Mouse (Mus musculus) MEL (cell line): ENCODE measurements around the gene Prr3. TPM values are rescaled to one million over a fixed set of nuclear protein-coding genes. Genes with fewer than 3 reads are reported as not detected.
"Not testable (repeated sequence)": the region's sequence is repeated elsewhere in the genome, so short reads cannot be mapped to it uniquely, and the experiment has no call there.

ENCODE experiments used
- DNase-seq: peaks from one replicate; pipeline ENCODE4 v3.0.0; 2011; ENCODE audit warnings: low read depth, low spot score
- H3K27ac ChIP-seq: 2 replicates; pipeline ENCODE4 v1.5.1; 2012; ENCODE audit warnings: low read depth, mild to moderate bottlenecking, control low read depth, low read length, moderate library complexity; ENCODE audit not compliant: control insufficient read depth
- H3K27me3 ChIP-seq, 2 experiments: fragments of 150-350 bp in 1 of 2; sonication (generic) in 1 of 2; 2 replicates each; pipeline ENCODE4 v1.6.1; 2012; ENCODE audit warnings: low read length in 2 of 2, mild to moderate bottlenecking in 2 of 2, improper control_type of control experiment in 1 of 2, moderate library complexity in 1 of 2; ENCODE audit not compliant: insufficient read depth in 2 of 2, control insufficient read depth in 1 of 2
- H3K36me3 ChIP-seq, 2 experiments: 2 replicates each; pipeline ENCODE4 v1.6.1; 2012 to 2014; ENCODE audit warnings: low read length in 2 of 2, improper control_type of control experiment in 1 of 2, inconsistent platforms in 1 of 2, mild to moderate bottlenecking in 1 of 2; ENCODE audit not compliant: insufficient read depth in 2 of 2, control insufficient read depth in 1 of 2
- H3K4me1 ChIP-seq, 2 experiments: fragments of 150-350 bp in 1 of 2; sonication (generic) in 1 of 2; 2 replicates each; pipeline ENCODE4 v1.6.1; 2012; ENCODE audit warnings: low read length in 2 of 2, improper control_type of control experiment in 1 of 2, mild to moderate bottlenecking in 1 of 2; ENCODE audit not compliant: insufficient read depth in 2 of 2, control insufficient read depth in 1 of 2
- H3K4me3 ChIP-seq, 2 experiments: fragments of 150-350 bp in 1 of 2; sonication (generic) in 1 of 2; 2 replicates each; pipeline ENCODE4 v1.5.1; 2012; ENCODE audit warnings: low read depth in 2 of 2, low read length in 2 of 2, mild to moderate bottlenecking in 2 of 2, moderate library complexity in 2 of 2, control low read depth in 1 of 2, improper control_type of control experiment in 1 of 2; ENCODE audit not compliant: control insufficient read depth in 1 of 2, insufficient read depth in 1 of 2
- H3K79me2 ChIP-seq: 2 replicates; pipeline ENCODE4 v1.6.1; 2012; ENCODE audit warnings: mild to moderate bottlenecking, low read length, moderate library complexity; ENCODE audit not compliant: control insufficient read depth, poor library complexity, insufficient read depth
- H3K9ac ChIP-seq: 2 replicates; pipeline ENCODE4 v1.6.1; 2012; ENCODE audit warnings: low read depth, mild to moderate bottlenecking, control low read depth, low read length, moderate library complexity; ENCODE audit not compliant: control insufficient read depth, poor library complexity, severe bottlenecking
- H3K9me3 ChIP-seq: fragments of 150-350 bp; sonication (generic); replicated peaks from 2 replicates; pipeline ENCODE4 v1.6.1; 2012; ENCODE audit warnings: mild to moderate bottlenecking, low read length, improper control_type of control experiment, moderate library complexity; ENCODE audit not compliant: insufficient read depth
- BHLHE40 ChIP-seq: IDR thresholded peaks from 2 replicates; pipeline ENCODE4 v1.6.1; 2012; ENCODE audit warnings: low read depth, mild to moderate bottlenecking, inconsistent platforms, low read length, improper control_type of control experiment, borderline replicate concordance
- CTCF ChIP-seq, 3 experiments: IDR thresholded peaks in 2 of 3; conservative IDR thresholded peaks in 1 of 3; 2 replicates each; pipeline ENCODE4 v1.5.1; 2011 to 2012; ENCODE audit warnings: low read length in 3 of 3, low read depth in 2 of 3, mild to moderate bottlenecking in 2 of 3, improper control_type of control experiment in 1 of 3, inconsistent platforms in 1 of 3, mixed read lengths in 1 of 3, moderate library complexity in 1 of 3; ENCODE audit not compliant: control insufficient read depth in 1 of 3, insufficient read depth in 1 of 3, poor library complexity in 1 of 3, severe bottlenecking in 1 of 3
- HCFC1 ChIP-seq: IDR thresholded peaks from 2 replicates; pipeline ENCODE4 v1.6.1; 2012; ENCODE audit warnings: low read depth, mild to moderate bottlenecking, inconsistent platforms, low read length, improper control_type of control experiment, moderate library complexity
- JUND ChIP-seq: IDR thresholded peaks from 2 replicates; pipeline ENCODE4 v1.6.1; 2011; ENCODE audit warnings: low read depth, mild to moderate bottlenecking, improper control_type of control experiment, low read length
- MEF2A ChIP-seq: IDR thresholded peaks from 2 replicates; pipeline ENCODE4 v1.6.1; 2014; ENCODE audit warnings: low read depth, mild to moderate bottlenecking, inconsistent platforms, low read length, improper control_type of control experiment; ENCODE audit not compliant: poor library complexity, insufficient replicate concordance, severe bottlenecking; ENCODE audit errors: extremely low read depth
- MXI1 ChIP-seq: IDR thresholded peaks from 2 replicates; pipeline ENCODE4 v1.6.1; 2011; ENCODE audit warnings: mild to moderate bottlenecking, low read depth, low read length, improper control_type of control experiment
- MYB ChIP-seq: IDR thresholded peaks from 2 replicates; pipeline ENCODE4 v1.6.1; 2011; ENCODE audit warnings: mild to moderate bottlenecking, low read depth, low read length, improper control_type of control experiment
- NELFE ChIP-seq: IDR thresholded peaks from 2 replicates; pipeline ENCODE4 v1.6.1; 2011; ENCODE audit warnings: low read depth, low read length, improper control_type of control experiment
- POLR2A ChIP-seq, 2 experiments: IDR thresholded peaks; 2 replicates each; pipeline ENCODE4 v1.6.1; 2011 to 2012; ENCODE audit warnings: low read length in 2 of 2, mild to moderate bottlenecking in 2 of 2, control low read depth in 1 of 2, improper control_type of control experiment in 1 of 2, low read depth in 1 of 2, moderate library complexity in 1 of 2; ENCODE audit not compliant: control insufficient read depth in 1 of 2, insufficient read depth in 1 of 2, poor library complexity in 1 of 2
- POLR2AphosphoS2 ChIP-seq: IDR thresholded peaks from 2 replicates; pipeline ENCODE4 v1.6.1; 2011; ENCODE audit warnings: low read length, improper control_type of control experiment
- POLR2AphosphoS5 ChIP-seq: IDR thresholded peaks from 2 replicates; pipeline ENCODE4 v1.6.1; 2012; ENCODE audit warnings: low read depth, borderline replicate concordance, mild to moderate bottlenecking, inconsistent platforms, low read length, moderate library complexity, mixed read lengths
- RCOR1 ChIP-seq: IDR thresholded peaks from 2 replicates; pipeline ENCODE4 v1.6.1; 2012; ENCODE audit warnings: low read depth, mild to moderate bottlenecking, inconsistent platforms, low read length, improper control_type of control experiment
- SIN3A ChIP-seq: IDR thresholded peaks from 2 replicates; pipeline ENCODE4 v1.6.1; 2012; ENCODE audit warnings: low read length, improper control_type of control experiment, inconsistent platforms
- TBP ChIP-seq: IDR thresholded peaks from 2 replicates; pipeline ENCODE4 v1.8.0; 2011; ENCODE audit warnings: low read depth, low read length, improper control_type of control experiment
- UBTF ChIP-seq: IDR thresholded peaks from 2 replicates; pipeline ENCODE4 v1.6.1; 2012; ENCODE audit warnings: low read depth, mild to moderate bottlenecking, inconsistent platforms, low read length, improper control_type of control experiment, moderate library complexity, borderline replicate concordance; ENCODE audit not compliant: insufficient read depth
- USF1 ChIP-seq: IDR thresholded peaks from 2 replicates; pipeline ENCODE4 v1.6.1; 2014; ENCODE audit warnings: low read depth, mild to moderate bottlenecking, inconsistent platforms, low read length, improper control_type of control experiment, moderate library complexity
- USF2 ChIP-seq, 2 experiments: IDR thresholded peaks; 2 replicates each; pipeline ENCODE4 v1.6.1; 2011 to 2012; ENCODE audit warnings: improper control_type of control experiment in 2 of 2, low read length in 2 of 2, borderline replicate concordance in 1 of 2, inconsistent platforms in 1 of 2, low read depth in 1 of 2, mild to moderate bottlenecking in 1 of 2; ENCODE audit not compliant: insufficient read depth in 1 of 2
- polyA plus RNA-seq, 2 experiments: library from polyadenylated mRNA; stranded (reverse) in 1 of 2; unstranded in 1 of 2; fragments of >175 nt in 1 of 2; fragments of >200 nt in 1 of 2; gene quantifications; 2 replicates each; pipeline versions ENCODE4 v1.2.1 to v1.2.4; 2012; ENCODE audit warnings: low replicate concordance in 2 of 2, low read depth in 1 of 2; ENCODE audit not compliant: insufficient read length in 2 of 2, insufficient read depth in 1 of 2, missing spikeins in 1 of 2
- total RNA-seq: library from RNA; depleted of rRNA; stranded (reverse); fragments of 300-350 nt; gene quantifications from 2 replicates; pipeline ENCODE4 v1.2.3, GENCODE M21; 2012

Prr3 gene
- total and polyA plus RNA-seq, 3 experiments: 13.8 to 48.1 TPM; not detected in 1

DNA sequence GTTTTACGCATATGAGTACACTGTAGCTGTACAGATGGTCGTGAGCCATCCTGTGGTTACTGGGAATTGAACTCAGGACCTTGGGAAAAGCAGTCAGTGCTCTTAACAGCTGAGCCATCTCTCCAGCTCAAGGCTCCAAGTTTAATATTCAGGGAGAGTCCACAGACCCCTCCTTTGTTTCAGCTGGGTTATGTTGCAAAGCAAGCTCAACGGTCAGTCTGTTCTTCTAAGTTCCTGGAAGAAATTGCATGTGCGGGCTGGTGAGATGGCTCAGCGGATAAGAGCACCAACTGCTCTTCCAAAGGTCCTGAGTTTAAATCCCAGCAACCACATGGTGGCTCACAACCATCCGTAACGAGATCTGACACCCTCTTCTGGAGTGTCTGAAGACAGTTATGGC lies 24.4 kb upstream of the Prr3 start:
- not testable (repeated sequence) for H3K27ac ChIP-seq, H3K9ac ChIP-seq, H3K9me3 ChIP-seq, H3K27me3 ChIP-seq, H3K4me3 ChIP-seq
- DNase-seq: peak; percentile 11
- peak in 1 of 2 experiments; percentile 17; a peak in 1 of 4 replicates for TF ChIP-seq POLR2A (IDR thresholded peaks at IDR 0.05; ENCODE audit: control insufficient read depth in 1 of 2, insufficient read depth in 1 of 2, low read depth in 1 of 2, low read length in 2 of 2, poor library complexity in 1 of 2)
- Histone ChIP-seq H3K79me2 (peaks cover 54% of the 10 kb centered on the region), H3K4me1 (peaks cover 23 to 41% of the 10 kb centered on the region in 2 experiments), H3K36me3 (peaks cover 12 to 40% of the 10 kb centered on the region in 2 experiments)

DNA sequence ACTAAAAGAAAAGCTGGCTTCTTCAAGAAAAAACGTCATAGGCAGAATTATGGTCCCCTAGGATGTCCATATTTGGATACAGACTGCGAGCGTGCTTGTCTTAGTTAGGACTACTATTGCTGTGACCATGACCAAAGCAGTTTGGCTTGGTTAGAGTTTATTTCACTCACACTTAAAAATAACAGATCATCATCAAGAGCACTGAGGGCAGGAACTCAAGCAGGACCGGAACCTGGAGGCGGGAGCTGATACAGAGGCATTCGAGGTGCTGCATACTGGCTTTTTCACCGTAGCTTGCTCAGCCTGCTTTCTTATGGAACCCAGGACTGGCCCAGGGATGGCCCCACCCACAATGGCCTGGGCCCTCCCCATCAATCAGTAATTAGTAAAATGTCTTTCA lies 23.3 kb upstream of the Prr3 start:
- Histone ChIP-seq H3K36me3 (peaks cover 12 to 50% of the 10 kb centered on the region in 2 experiments), H3K9ac (no peak overlapping the region), H3K9me3 (no peaks in the 10 kb centered on the region), H3K27me3 (no peaks in the 10 kb centered on the region), H3K27ac (peak overlapping the region; percentile 33), H3K4me1 (peaks cover 30 to 50% of the 10 kb centered on the region in 2 experiments), H3K4me3 (no peak overlapping the region), H3K79me2 (peaks cover 61% of the 10 kb centered on the region)
- no peak for DNase-seq
- TF ChIP-seq NELFE (no peak), MEF2A (no peak), HCFC1 (no peak), RCOR1 (no peak), BHLHE40 (no peak), POLR2AphosphoS2 (no peak), POLR2AphosphoS5 (no peak), JUND (no peak), MYB (no peak), TBP (no peak), USF2 (IDR thresholded peaks at IDR 0.05; ENCODE audit: borderline replicate concordance in 1 of 2, insufficient read depth in 1 of 2, low read depth in 1 of 2, low read length in 2 of 2) (no peak), CTCF (IDR thresholded peaks at IDR 0.05 in 2 of 3, conservative IDR thresholded peaks at IDR 0.05 in 1 of 3; ENCODE audit: control insufficient read depth in 1 of 3, insufficient read depth in 1 of 3, low read depth in 2 of 3, low read length in 3 of 3, poor library complexity in 1 of 3, severe bottlenecking in 1 of 3) (no peak), UBTF (no peak), MXI1 (no peak), SIN3A (no peak), POLR2A (IDR thresholded peaks at IDR 0.05; ENCODE audit: control insufficient read depth in 1 of 2, insufficient read depth in 1 of 2, low read depth in 1 of 2, low read length in 2 of 2, poor library complexity in 1 of 2) (no peak), USF1 (no peak)
- TF ChIP-seq, all 39 proteins: peak for 0
